Mouse (Mus musculus): ENCODE measurements around the gene Atxn1.

Atxn1 gene

GRCm38 (mm10) chr13:45859081-45859709, 105.6 kb downstream of the Atxn1 start:
- no peak for DNase-seq

- DNase-seq: no peak
These were observed 107.4 kb downstream of the Atxn1 start for GRCm38 (mm10) chr13:45857416-45857815.

- DNase-seq: no peak
These were observed 110.3 kb downstream of the Atxn1 start for GRCm38 (mm10) chr13:45854531-45854930.

DNA sequence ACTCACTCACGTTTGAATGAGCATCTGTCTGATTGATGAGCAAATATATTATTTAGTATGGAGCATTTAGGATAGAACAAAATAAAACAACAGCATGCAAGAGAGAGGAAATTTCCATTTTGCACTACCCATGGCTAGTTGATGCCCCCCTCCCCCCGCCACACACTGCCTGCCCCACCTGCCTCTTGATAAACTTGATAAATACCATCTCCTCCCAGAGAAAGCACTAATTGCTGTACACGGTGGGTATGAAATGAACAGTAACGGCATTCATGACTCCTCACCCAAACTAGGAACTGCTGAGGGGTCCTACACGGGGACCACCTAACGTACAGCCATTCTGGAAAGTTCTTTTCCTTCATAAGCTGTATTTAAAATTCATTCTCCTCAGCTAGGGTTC, 111.1 kb downstream of the Atxn1 start:
- DNase-seq: no peak

- DNase-seq: no peak
These were observed 112.5 kb downstream of the Atxn1 start for GRCm38 (mm10) chr13:45852288-45852687.

DNA sequence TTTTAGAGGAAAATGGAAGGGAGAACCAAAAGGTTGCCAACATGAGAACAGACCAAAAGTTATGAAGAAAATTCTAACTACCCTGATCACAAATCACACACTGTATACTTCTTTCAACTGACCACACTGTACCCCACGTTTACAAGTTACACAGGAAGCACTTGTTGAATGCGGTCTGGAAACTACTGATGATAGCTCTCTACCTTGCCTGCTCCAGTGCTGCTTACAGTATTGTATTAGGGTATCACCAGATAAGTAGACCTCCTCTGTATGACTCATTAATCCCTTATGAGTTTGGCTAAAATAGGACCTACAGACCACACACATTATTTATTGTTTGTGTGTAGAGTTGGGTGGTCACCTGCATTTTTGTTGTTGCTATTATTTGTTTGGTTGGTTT, 113.1 kb downstream of the Atxn1 start:
- DNase-seq: no peak

GRCm38 (mm10) chr13:45851156-45851555, 113.7 kb downstream of the Atxn1 start:
- DNase-seq: no peak

GRCm38 (mm10) chr13:45850181-45850974, 114.4 kb downstream of the Atxn1 start:
- no peak for DNase-seq

GRCm38 (mm10) chr13:45849145-45850023, 115.4 kb downstream of the Atxn1 start:
- DNase-seq: no peak

- no peak for DNase-seq
These were observed 122.2 kb downstream of the Atxn1 start for GRCm38 (mm10) chr13:45842511-45843055.

DNA sequence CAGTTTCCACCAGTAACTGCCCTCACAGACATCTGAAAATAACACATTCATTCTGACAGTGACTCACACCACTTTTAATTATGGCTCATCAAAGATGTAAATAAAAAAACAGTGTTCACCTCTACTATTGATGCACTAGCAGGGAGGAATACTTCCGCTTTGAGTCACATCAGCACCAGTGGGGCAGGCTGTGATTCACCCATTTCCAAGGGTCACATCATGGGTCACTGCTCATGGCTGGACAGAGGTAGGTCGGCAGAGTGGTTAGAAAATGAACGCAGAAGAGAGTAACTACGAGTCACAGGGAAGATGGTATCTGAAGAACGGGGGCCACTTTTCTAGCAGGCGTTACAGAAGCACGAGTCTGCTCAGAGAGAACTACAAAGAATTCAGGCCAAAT, 124.9 kb downstream of the Atxn1 start:
- DNase-seq: no peak

GRCm38 (mm10) chr13:45837609-45838220, 127.1 kb downstream of the Atxn1 start:
- no peak for DNase-seq

GRCm38 (mm10) chr13:45836377-45837054, 128.3 kb downstream of the Atxn1 start:
- no peak for DNase-seq

DNA sequence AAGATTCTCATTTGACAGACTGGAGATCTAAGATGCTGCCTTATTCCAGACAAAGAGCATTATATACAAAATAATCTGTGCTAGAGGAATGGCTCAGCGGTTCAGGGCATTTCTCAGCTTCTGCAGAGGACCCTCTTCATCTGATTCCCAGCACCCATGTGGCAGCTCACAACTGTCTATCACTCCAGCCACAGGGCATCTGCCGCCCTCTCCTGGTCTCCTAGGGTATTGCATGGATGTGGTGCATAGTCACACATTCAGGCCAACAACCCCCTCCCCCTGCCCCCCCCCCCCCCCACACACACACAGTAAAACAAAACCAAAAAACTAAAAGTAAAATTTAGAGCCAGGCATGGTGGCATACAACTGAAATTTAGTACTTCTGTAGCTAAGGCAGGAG, 130.5 kb downstream of the Atxn1 start:
- no peak for DNase-seq

DNA sequence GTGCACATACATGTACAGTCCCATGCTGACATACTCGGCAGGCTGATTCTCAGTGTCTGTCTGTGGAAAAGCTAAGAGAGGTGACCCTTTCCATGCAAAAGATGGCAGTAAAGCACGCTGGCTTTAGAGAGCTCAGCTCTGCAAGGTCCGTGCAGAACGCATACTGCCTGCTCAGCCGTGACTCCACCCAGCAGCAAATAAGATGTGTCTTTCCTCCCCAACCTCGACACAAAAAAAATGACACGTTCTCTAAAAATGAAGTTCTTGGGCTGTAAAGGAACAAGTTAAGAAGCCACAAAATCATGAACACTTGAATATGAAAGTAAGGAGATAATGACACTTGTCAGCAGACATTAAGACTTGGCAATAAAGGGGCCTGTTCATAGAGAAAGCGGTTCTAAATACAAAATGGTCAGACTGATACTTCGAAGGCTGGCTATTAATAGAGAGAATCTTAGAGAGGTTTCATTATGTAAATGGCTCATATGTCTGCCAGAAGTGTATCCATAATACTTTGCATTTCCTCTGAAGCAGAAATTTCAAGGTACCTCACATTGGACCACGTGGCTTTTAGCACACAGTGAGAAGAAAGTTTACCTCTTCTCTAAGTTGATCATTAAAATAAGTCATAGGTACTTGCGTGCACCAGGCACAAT, 132.0 kb downstream of the Atxn1 start:
- no peak for DNase-seq

DNA sequence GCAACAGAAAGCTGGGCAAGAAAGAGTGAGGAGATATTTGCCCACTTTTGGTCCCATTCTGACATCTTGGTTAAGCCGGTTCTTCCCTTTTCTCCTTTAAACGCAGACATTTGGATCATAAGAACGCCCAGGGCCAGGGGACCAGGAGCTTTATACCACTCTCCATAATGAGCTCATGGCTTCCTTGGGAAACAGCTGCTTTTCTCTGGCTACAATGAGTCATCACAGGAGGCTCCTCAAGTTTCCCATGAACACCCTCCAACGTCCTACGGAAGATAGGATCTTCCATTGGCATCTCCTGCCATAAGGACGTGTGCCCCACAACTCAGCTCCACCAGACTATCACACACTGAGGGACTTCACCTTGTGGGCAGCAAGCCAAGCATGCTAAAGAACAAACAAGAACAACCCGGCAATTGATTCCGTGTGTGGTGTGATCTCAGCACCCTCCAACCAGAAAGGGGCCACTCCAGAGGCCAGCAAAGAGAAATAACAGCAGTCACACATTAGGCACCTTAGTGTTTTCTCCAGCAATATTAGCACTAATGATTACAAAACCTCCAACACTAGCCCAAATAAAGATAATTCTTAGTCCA, 135.4 kb downstream of the Atxn1 start:
- no peak for DNase-seq

GRCm38 (mm10) chr13:45828035-45828434, 136.8 kb downstream of the Atxn1 start:
- no peak for DNase-seq

DNA sequence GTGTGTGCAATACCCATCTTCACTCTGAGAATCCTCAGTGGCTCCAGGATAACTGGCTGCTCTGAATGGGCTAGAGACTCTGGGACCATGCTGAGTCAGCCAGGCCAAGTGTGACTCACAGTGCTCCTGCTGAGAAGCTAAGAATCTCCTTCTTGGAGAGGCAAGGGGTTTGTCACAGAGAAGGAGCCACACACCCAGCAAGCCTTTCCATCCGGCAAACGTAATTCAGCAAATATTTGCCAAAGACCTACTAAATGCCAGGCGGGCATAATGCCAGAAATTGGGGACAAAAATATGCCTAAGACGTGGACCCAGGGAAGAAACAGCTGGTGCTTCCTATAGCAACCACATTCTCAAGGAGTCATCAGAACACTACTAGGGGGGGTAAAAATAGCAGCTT, 137.2 kb downstream of the Atxn1 start:
- DNase-seq: peak; percentile 50

DNA sequence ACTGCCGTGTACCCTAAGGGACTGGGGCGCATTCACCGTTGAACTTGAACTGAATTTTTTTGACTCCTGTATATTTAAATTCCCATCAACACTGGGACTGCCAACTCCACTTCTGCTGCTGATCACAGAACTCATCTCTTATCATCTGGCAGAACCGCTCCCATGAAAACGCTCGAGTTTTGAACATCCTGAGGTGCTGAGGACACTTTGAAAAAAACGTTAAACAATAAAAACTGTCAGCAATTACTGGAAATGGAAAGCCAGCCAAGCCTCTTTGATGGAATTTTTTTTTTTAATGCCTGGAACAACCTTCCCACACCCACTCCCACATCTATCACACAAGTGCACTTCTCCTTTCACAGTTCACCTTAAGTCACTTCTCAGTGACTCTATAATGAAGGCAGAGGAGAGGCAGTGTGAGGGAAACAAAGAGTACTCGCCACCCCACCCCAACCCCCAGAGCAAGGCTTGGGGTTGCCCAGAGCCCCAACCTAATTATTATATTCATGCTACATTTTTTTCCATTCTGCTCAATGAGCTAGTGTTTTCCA, 137.7 kb downstream of the Atxn1 start:
- DNase-seq: no peak

- DNase-seq: no peak
These were observed 142.3 kb downstream of the Atxn1 start for GRCm38 (mm10) chr13:45822491-45822829.

Measured in right cerebral cortex, postnatal 14 days (tissue).